Mouse (Mus musculus): Measurements from ENCODE around the gene Acvrl1. TPM values are rescaled to one million over a fixed set of nuclear protein-coding genes. Genes with fewer than 3 reads are reported as not detected.

The Acvrl1 gene
- polyA plus RNA-seq, 1 experiment from 2014 or later = 7.4 TPM

DNA sequence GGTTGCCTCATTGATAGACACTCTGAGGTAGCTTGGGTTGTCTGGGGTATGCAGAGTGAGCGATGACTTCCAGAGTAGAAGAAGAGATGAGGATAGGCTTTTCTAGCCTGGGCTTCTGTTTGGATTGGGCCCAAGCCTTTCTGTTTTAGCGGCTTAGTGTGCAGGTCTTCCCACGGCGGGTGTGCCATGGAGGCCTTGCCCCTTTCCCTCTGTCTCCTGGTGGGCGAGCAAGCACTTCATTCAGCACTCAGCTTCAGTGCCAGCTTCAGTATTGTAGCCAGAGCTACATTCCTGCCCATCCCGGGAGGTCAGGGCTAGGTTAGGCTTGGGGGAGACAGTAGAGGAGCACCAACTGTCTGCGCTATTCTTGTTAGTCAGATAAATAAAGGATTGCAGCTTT, 64.3 kb downstream of the Acvrl1 start:
- Histone ChIP-seq H3K36me3 (peaks cover 45% of the 10 kb centered on the region), H3K9ac (replicated peaks) (no peak overlapping the region), H3K27me3 (no peaks in the 10 kb centered on the region), H3K4me2 (no peak overlapping the region), H3K4me3 (replicated peaks) (no peak overlapping the region), H3K4me1 (replicated peaks) (peaks cover 13% of the 10 kb centered on the region), H3K9me3 (no peaks in the 10 kb centered on the region), H3K27ac (no peak overlapping the region)
- ATAC-seq (ENCODE audit: insufficient number of reproducible peaks, insufficient read depth, low FRiP score, low TSS enrichment, low read depth) = no peak
- 90% methylated on average over 7 of the region's 7 CpGs for WGBS

DNA sequence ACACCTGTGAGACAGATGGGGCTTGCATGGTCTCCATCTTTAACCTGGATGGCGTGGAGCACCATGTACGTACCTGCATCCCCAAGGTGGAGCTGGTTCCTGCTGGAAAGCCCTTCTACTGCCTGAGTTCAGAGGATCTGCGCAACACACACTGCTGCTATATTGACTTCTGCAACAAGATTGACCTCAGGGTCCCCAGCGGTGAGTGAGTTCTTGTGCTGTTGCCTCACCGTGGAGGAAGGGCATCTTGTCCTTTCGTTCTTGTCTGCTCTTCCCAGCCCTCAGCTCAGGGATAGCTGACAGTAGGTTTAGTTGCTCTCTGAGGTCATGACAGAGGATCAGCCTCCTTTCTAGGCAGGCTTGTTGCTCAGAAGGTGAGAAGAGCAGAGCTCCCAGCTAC, 65.6 kb downstream of the Acvrl1 start:
- Histone ChIP-seq H3K27me3 (no peaks in the 10 kb centered on the region), H3K9ac (replicated peaks) (no peak overlapping the region), H3K4me3 (replicated peaks) (no peak overlapping the region), H3K9me3 (no peaks in the 10 kb centered on the region), H3K4me1 (replicated peaks) (peaks cover 13% of the 10 kb centered on the region), H3K4me2 (no peak overlapping the region), H3K36me3 (peaks cover 53% of the 10 kb centered on the region), H3K27ac (no peak overlapping the region)
- ATAC-seq (ENCODE audit: insufficient number of reproducible peaks, insufficient read depth, low FRiP score, low TSS enrichment, low read depth) = no peak
- 90% methylated on average over 6 of the region's 6 CpGs for WGBS

Small RNA genes within 50 kb of the gene (microRNA-seq; reads per million reads assigned to microRNA genes)
- 1.6 reads per million for gene Mir6962

Other genes with a start within 250 kb of the Acvrl1 start
- gene Gm47841, start 81.1 kb upstream of the Acvrl1 start, polyA plus RNA-seq (2016; fragmentation: Nextera tagmentation; extraction: Ambion mirVana) = not detected in 2 replicates
- gene Fignl2, start 50.0 kb upstream of the Acvrl1 start, polyA plus RNA-seq (2016; fragmentation: Nextera tagmentation; extraction: Ambion mirVana) = 0.38 and 0.56 TPM in 2 replicates
- gene Ankrd33, start 12.8 kb upstream of the Acvrl1 start, polyA plus RNA-seq (2016; fragmentation: Nextera tagmentation; extraction: Ambion mirVana) = not detected in 2 replicates
- 7.3 and 8.2 TPM in 2 replicates for gene Acvr1b, start 45.5 kb downstream of the Acvrl1 start, polyA plus RNA-seq (2016; fragmentation: Nextera tagmentation; extraction: Ambion mirVana)
- 7.9 and 10.5 TPM in 2 replicates for gene Grasp, start 95.7 kb downstream of the Acvrl1 start, polyA plus RNA-seq (2016; fragmentation: Nextera tagmentation; extraction: Ambion mirVana)
- gene Nr4a1, start 125.7 kb downstream of the Acvrl1 start, polyA plus RNA-seq (2016; fragmentation: Nextera tagmentation; extraction: Ambion mirVana) = 5.5 and 7.0 TPM in 2 replicates
- gene Atg101, start 155.8 kb downstream of the Acvrl1 start, polyA plus RNA-seq (2016; fragmentation: Nextera tagmentation; extraction: Ambion mirVana) = 66.9 and 67.4 TPM in 2 replicates
- 4.5 and 4.7 TPM in 2 replicates for gene 6030408B16Rik, start 164.7 kb downstream of the Acvrl1 start, polyA plus RNA-seq (2016; fragmentation: Nextera tagmentation; extraction: Ambion mirVana)
- 0.09 and 0.26 TPM in 2 replicates for gene Krt80, start 241.6 kb downstream of the Acvrl1 start, polyA plus RNA-seq (2016; fragmentation: Nextera tagmentation; extraction: Ambion mirVana)